Mouse (Mus musculus): ENCODE measurements around the gene Gtf3a.
A peak's percentile ranks its signal among the peaks of the same experiment; 100 is the strongest.

GRCm38 (mm10) chr5:146996812-146997211 lies 48.4 kb downstream of the Gtf3a start:
- TF ChIP-seq CTCF (IDR thresholded peaks at IDR 0.05; ENCODE audit: low read depth, low read length) (peak; percentile 11; the same call in 1 of the 2 replicates), POLR2A (IDR thresholded peaks at IDR 0.05; ENCODE audit: extremely low read depth, insufficient read depth, low read length) (no peak)

Measured in liver, adult 2 months (tissue).